Mouse (Mus musculus) urinary bladder, adult 18-20 months (tissue): Measurements from ENCODE around the gene Shank1.
A peak's percentile ranks its signal among the peaks of the same experiment; 100 is the strongest.
"Not testable (repeated sequence)": the region's sequence is repeated elsewhere in the genome, so short reads cannot be mapped to it uniquely, and the experiment has no call there.

Experiments
- DNase-seq, 2 experiments: peaks; one replicate each; pipeline ENCODE4 v3.0.0; 2022; ENCODE audit warnings: low spot score in 2 of 2, mixed read lengths in 2 of 2

The Shank1 gene

GRCm38 (mm10) chr7:44309475-44310284 lies at the start of gene Shank1:
Gene Shank1 (plus strand): TSS chr7:44310253.
- DNase-seq, result no peak

DNA sequence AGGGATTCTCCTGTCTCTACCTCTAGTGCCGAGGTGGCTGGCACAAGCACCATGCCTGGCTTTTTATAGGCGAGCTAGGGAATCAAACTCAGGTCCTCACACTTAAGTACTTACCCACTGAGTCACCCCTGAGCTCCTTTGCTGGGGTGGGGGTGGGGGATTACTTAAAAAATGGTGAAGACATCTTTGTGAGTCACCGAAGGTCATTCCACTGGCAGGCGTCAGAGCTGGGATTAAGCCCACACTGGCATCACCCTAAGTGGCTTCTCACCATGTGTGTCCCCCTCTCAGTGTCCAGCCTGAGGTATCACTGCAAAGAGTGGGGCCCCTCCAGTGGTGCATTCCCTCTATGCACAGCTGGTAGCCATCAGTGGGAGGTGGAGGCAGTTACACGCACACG lies 49.6 kb upstream of the Shank1 start:
- DNase-seq, result no peak

DNA sequence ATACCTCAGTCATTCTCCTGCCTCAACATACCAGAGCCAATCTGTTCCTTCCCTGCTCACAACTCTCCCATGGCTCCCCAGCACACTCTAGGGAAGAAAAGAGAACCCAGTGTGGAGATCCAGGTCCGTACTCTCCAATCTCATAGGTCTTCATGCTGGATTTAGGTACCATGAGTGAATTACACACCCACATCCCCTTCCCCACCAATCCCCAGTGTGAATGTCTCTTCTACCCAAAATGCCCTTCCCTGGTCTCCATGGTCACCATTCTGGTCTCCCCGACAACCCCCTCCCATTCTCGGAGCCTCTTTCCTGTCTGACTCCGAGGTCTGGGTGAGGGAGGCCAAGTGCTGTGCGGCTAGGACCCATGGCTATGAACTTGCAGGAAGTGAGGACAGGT lies 48.9 kb upstream of the Shank1 start, which contains the start of gene Gm15517:
TSS of gene Gm15517 (plus strand) at position 301 of the 400 bp plus-strand sequence.
- no peak for DNase-seq

DNA sequence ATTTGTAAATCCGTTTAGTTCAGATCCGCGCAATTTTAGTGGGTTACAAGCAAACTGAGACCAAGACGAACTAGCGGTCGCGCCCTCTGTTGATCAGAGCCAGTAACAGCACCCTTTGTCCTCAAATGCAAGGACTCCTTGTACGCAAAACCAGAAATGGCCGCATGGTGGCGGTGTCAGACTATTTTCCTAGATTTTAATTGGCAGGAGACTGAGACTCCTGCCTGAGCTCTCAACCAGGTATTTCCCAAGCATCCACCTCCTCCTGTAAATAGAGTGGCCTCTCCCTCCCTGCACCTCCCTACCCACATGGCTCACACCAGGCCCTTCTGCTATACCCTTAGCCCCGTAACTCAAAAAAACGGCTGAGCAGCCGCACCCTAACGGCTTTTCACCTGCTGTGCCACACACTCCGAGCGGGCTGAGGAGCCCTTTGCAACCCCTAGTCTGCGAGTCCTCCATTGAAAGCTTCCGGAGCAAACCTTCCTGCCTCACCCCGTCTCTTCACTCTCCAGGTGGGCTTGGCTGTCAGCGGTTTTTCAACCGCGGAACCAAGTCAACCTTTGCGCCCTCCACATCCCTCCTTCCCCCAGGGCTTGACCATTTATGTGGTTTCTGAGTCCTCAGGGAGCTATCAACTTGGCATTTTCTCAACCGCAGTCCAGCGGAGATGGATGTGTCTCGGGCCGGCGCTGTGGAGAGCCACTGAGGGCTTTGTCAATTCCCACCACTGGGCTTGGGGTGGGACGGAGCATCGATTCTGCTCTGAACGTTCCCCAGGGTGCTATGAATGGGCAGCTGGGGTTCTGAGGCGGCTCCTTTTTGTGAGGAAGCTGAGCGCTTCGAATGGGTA lies 47.0 kb upstream of the Shank1 start:
- DNase-seq, result peak; percentile 86 to 97

DNA sequence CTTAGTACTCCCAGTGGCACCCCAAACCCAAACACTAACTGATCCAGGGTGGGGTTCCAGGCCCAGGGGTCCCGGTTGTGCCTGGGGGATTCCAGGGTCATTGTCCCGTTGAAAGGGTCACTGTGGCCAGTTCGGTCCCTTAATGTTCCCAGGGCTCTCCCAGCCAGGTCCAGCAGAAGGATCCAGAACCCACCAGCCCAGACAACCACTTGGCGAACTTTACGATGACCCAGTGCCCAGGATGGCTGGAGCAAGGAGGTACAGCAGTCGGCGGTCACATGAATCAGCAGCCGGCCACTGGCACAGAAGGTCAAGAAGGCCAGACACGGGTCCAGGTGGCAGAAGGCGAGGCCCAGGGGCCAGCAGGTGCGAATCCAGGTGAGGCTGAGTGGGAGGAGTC lies 41.9 kb upstream of the Shank1 start:
- no peak for DNase-seq

DNA sequence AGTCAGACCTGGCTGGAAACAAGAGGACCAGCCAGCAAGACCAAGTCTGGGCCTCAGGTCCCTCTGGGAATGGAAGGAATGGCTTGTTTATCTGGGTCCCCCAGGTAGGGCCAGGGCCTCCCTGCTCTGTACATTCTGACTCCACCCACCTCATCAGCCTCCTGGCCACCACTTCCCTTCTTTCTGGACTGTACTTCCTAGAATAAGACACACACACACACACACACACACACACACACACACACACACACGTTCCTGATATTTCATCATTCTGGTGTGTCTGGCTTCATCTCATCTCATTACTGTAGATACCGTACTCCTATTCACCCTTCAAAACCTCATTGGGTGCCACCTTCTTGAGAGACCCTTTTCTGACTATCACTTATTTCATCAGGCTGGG lies 40.7 kb upstream of the Shank1 start:
- DNase-seq, result no peak

DNA sequence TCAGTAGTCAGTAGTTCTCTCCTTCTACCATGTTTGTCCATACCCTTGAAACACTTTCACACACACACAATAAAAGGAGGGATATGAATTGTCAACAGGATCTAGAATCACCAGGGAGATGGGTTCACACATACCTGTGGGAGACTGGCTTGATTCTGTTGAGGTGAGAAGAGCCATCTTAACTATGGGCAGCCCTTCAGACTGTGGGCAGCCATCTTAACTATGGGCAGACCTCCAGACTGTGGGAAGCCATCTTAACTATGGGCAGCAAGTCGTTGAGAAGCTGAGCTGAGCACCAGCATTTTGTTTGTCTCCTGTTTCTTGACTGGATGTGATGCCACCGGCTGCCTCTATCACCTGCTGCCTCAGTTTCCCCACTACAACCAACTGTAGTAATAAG lies 38.7 kb upstream of the Shank1 start:
- no peak for DNase-seq

GRCm38 (mm10) chr7:44272546-44272945 lies 37.5 kb upstream of the Shank1 start:
- no peak for DNase-seq

- no peak for DNase-seq
Measured at GRCm38 (mm10) chr7:44273446-44273845, 36.6 kb upstream of the Shank1 start.

DNA sequence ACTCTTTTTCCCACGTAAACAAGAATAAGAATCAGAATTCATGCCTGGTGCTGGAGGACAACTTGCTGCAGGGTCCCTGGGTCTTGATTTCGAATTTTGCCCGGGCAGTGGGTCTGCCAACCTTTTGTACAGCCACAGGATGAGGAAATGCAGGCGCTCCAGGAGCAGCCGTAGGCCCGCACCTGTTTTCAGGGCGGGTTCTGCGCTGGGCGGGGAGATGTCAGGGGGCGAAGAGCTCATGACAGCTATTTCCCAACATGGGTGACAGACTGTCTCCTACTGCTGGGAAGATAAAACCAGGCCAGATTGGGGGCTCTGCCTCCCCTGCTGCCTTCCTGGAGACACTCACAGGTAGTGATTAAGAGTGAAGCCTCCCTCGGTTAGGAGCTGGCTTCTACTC lies 36.0 kb upstream of the Shank1 start:
- no peak for DNase-seq

DNA sequence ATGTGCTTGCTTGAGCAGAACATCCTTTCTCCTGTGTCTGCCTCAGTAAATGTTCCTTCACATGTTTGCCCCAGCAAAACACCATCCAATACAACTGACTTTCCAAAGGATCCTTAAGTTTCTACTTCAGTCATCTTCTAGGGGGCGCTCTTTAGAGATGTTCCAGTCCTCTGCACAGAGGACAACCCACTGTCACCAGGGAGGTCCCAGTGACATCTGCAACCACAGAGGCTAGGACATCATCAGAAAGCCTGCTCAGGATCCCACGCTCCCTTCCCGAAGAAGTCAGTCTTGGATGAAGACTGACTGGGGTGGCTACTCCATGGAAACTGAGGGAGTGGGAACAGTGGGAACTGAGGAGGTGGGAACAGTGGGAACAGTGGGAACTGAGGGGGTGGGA lies 34.5 kb upstream of the Shank1 start:
- DNase-seq, result no peak

GRCm38 (mm10) chr7:44276461-44277249 lies 33.4 kb upstream of the Shank1 start:
- no peak for DNase-seq

GRCm38 (mm10) chr7:44277250-44277622 lies 32.8 kb upstream of the Shank1 start:
- DNase-seq, result no peak

- DNase-seq, result no peak
Measured at GRCm38 (mm10) chr7:44280959-44281358, 29.1 kb upstream of the Shank1 start.

DNA sequence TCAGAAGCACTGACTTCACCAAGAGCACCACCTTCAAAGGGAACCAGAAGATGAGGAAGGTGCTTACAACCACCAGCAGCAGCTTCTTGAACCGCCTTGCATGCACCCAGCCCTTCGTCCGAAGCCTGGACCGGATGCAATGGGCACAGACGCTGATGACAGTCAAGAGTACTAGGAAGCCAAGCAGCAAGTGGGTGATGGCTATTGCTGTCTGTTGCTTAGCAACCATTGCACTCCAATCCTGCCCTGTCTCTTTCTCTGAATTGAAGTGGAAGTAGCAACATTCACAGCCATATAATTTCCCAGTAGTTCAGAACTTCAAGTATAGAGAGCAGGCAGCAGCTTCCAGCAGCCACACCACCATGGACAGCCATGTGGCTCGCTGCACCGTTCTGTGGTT lies 28.5 kb upstream of the Shank1 start:
- no peak for DNase-seq

DNA sequence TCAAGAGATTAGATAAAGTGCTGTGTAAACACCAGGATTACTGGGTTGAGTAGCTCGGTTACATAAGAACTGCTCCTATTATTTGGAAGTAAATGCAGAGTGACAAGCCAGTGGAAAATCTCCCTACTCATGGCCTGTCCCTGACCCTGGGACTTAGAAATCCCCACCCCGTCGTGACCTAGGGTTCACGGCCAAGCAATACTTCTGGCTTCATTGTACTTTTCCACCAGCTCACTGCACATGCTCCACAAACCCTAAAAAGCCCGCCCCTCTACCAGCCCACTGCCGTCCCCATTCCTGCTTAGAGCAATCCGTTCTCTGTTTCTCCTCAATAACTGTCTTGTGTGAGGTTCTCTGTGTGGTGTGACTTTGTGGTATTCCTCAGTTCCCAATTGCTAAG lies 22.3 kb upstream of the Shank1 start:
- DNase-seq, result no peak

DNA sequence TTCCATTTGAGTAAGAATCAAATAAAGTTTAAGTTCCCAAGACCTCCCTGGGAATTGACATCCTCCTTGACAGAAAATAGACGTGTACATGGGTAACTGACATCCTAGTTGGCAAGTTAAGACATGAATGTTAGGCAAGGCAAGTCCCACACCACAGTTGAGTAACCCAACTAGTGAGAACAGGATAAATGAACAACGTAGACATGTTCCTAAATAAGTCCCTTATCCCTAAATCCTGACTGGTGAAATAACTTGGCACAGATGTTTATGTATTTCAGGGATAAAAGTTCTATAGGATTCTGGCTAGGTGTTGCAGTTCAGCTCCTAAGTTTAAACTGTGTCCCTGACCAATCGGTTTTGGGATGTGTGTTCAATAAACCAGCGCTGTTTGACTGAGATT lies 19.1 kb upstream of the Shank1 start:
- no peak for DNase-seq

DNA sequence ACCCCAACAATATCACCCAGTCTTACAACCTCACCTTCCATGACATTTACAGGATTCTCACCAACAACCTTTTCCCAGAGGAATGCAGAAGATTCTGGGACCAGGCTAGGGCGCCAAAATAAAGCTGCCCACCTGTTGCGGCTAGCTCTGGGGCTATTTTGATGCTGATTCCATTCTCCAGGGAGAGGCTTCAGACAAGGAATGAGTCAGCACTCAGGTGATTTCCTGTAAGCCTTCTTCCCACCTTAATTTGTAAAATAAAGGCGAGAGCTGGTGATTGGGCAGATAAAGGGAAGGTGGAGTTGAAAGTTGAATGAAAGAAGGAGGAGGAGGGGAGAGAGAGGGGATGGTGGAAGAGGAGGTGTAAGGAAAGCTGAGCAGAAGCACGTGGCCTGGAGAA lies 18.6 kb upstream of the Shank1 start:
- no peak for DNase-seq

DNA sequence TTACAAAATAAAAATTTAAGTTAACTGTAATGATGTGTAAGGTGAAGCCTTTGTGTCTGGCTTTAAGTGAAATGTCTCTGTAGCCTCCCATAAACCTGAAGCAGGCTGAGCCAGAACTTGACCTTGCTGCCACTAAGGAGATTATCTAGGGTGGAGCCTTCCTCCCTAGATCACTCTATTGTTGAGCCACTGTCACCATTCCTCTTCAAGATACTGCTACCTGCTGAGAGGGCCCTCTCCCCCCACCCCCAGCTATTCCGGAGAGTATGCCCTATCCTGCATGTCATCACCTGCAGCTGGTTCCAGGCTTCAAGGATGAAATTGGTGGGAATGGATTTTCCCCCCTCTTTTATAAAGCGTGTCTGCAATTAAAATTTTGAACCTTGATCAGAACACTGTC lies 12.6 kb upstream of the Shank1 start:
- not testable (repeated sequence) for DNase-seq

DNA sequence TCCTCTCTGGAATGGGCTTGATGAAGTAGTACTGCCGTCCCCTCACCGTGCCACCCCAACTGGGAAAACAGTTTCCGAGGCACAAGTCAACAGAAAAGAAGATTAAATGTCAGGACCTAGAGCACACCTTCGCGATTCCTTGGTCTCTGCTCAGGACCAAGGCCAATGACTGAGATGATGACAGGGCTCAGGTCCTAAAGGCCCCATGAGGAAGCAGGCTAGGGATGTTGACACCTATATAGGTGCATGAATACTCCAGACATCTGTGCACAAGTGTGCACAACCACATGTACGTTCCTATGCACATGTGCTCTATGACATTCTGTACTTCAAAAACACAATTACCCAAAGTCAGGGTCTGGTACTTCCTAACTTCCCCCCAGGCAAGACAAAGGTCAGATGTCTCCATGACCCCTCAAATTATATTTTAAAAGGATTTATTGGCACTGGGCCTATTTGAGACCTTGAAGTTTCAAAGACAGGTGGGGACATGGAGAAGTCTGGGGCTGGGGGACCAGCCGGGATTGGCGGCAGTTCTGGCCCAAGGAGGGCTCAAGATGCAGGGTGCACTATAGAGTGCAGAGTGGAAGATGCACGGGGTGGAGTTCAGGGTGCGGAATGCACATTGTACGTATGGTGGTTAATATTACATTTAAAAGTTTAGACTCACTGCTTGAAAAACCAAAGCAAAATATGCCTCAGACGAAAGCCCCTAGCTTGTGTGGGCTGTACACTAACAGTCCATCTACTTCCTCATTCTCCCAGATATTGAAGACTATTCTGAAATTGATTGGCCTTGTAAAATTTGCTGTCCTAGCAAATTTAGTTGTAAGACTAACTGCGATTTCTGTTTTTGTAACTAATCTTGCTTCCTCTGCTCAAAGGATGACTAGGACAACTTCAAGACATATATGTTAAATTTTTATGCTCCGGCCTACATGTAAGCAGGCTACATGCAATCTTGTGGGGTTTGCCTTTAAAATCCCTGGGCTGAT lies 6.4 kb upstream of the Shank1 start:
- no peak for DNase-seq

DNA sequence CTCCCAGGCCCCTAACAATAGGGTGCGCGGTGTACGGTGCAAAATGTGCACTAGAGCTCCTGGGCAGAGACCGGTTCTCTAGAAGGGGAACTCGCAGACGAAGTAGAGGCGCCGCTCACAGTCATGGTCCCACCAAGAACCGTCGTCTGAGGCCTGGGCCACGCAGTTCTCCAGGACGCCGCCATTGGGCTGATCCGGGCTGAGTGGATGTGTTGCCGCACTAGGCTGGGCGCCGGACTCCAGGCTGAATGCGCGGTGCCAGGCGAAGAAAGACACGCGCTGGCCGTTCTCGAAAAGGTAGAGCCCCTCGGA lies 5.6 kb upstream of the Shank1 start:
- no peak for DNase-seq
